In genomic region chr9:56995198-56996027, GRCm38 (mm10) we compare ENCODE assay signal across 7 mouse cellular contexts. TPM values are rescaled to one million over a fixed set of nuclear protein-coding genes. Genes with fewer than 3 reads are reported as not detected.
DNase-seq lines count a peak whose midpoint lies in the region; ATAC-seq and TF ChIP-seq lines count a peak whose summit lies in the region.

No protein-coding gene starts in this region.

- 2% methylated on average over 79 of the region's 80 CpGs for WGBS in hindbrain, postnatal 0 days
- WGBS in midbrain, embryonic 11.5 days, result under 1% methylated on average over 77 of the region's 80 CpGs
- WGBS in spleen, adult 2 months, result 1% methylated on average over 79 of the region's 80 CpGs

- no peaks in the 10 kb centered on the region for H3K9me3 ChIP-seq in hindbrain, postnatal 0 days (ENCODE audit: low read length)
- H3K9me3 ChIP-seq in midbrain, embryonic 11.5 days (ENCODE audit: control insufficient read depth, low read length), result no peaks in the 10 kb centered on the region

- TF ChIP-seq POLR2A in spleen, adult 2 months (IDR thresholded peaks at IDR 0.05; ENCODE audit: low read depth, low read length), result no peak

- H3K4me1 ChIP-seq in hindbrain, postnatal 0 days (ENCODE audit: insufficient read depth, low read length), result peaks cover 3% of the 10 kb centered on the region; the same call in 1 of the 2 replicates
- peaks cover 4% of the 10 kb centered on the region; the same call in 1 of the 2 replicates for H3K4me1 ChIP-seq in midbrain, embryonic 11.5 days (ENCODE audit: control insufficient read depth, insufficient read depth, low read length)
- peaks cover 3% of the 10 kb centered on the region; the same call in 1 of the 2 replicates for H3K4me1 ChIP-seq in spleen, adult 2 months (ENCODE audit: control insufficient read depth, insufficient read depth, insufficient read length)

- intact Hi-C loops in gastrocnemius, adult 2 months (cut with DNase I), result loop anchor here (2.0 kb wide), 1 partner anchor 73 kb away; no protein-coding TSS in a partner anchor
- intact Hi-C loops in left cerebral cortex, postnatal 4 days (cut with DNase I), result no loop called here

- H3K27ac ChIP-seq in gastrocnemius, adult 2 months, result peak overlapping the region; percentile 92
- peak overlapping the region; percentile 97 for H3K27ac ChIP-seq in hindbrain, postnatal 0 days
- peak overlapping the region; percentile 93 for H3K27ac ChIP-seq in midbrain, embryonic 11.5 days (ENCODE audit: low read depth, low read length)
- peak overlapping the region; percentile 59 for H3K27ac ChIP-seq in spleen, adult 2 months (ENCODE audit: insufficient read depth, low read length)

- no peaks in the 10 kb centered on the region for H3K27me3 ChIP-seq in hindbrain, postnatal 0 days (ENCODE audit: insufficient read depth, low read length)
- no peaks in the 10 kb centered on the region for H3K27me3 ChIP-seq in midbrain, embryonic 11.5 days (ENCODE audit: control insufficient read depth, insufficient read depth, low read length)
- no peaks in the 10 kb centered on the region for H3K27me3 ChIP-seq in spleen, adult 2 months (ENCODE audit: control insufficient read depth, insufficient read depth, low read length)

- DNase-seq in adrenal gland, adult (ENCODE audit: inconsistent age in 2 of 2, low spot score in 1 of 2), result peak; percentile 81 to 91
- peak; percentile 56 to 57 for DNase-seq in cerebellum, postnatal 36 days
- DNase-seq in gastrocnemius, adult 2 months, result peak; percentile 73
- peak; percentile 65 for DNase-seq in hindbrain, postnatal 0 days (ENCODE audit: low spot score)
- peak; percentile 53 for DNase-seq in left cerebral cortex, postnatal 4 days
- DNase-seq in midbrain, embryonic 11.5 days (ENCODE audit: low spot score, missing footprints), result peak; percentile 98
- peak; percentile 8 to 49 for DNase-seq in spleen, adult 2 months (ENCODE audit: low read depth in 1 of 2, low spot score in 2 of 2)

- TF ChIP-seq CTCF in gastrocnemius, adult 2 months (IDR thresholded peaks at IDR 0.05), result no peak
- TF ChIP-seq CTCF in hindbrain, postnatal 0 days (IDR thresholded peaks at IDR 0.05; ENCODE audit: low read depth), result no peak
- no peak for TF ChIP-seq CTCF in spleen, adult 2 months (IDR thresholded peaks at IDR 0.05; ENCODE audit: extremely low read depth, insufficient read depth, insufficient read length, insufficient replicate concordance)

- peak; percentile 53 for ATAC-seq in hindbrain, postnatal 0 days
- ATAC-seq in midbrain, embryonic 11.5 days (ENCODE audit: low FRiP score), result peak; percentile 72

- peak overlapping the region; percentile 76 for H3K4me2 ChIP-seq in hindbrain, postnatal 0 days (ENCODE audit: low read depth, low read length)
- H3K4me2 ChIP-seq in midbrain, embryonic 11.5 days, result peak overlapping the region; percentile 79

- H3K9ac ChIP-seq in hindbrain, postnatal 0 days (replicated peaks; ENCODE audit: low read length), result peak overlapping the region; percentile 94
- peak overlapping the region; percentile 95 for H3K9ac ChIP-seq in midbrain, embryonic 11.5 days (ENCODE audit: low read length)

- peak overlapping the region; percentile 79 for H3K4me3 ChIP-seq in gastrocnemius, adult 2 months
- peak overlapping the region; percentile 88 for H3K4me3 ChIP-seq in hindbrain, postnatal 0 days (ENCODE audit: low read length)
- peak overlapping the region; percentile 68 for H3K4me3 ChIP-seq in midbrain, embryonic 11.5 days (ENCODE audit: low read depth, low read length)
- H3K4me3 ChIP-seq in spleen, adult 2 months (ENCODE audit: extremely low read depth, insufficient read depth, insufficient read length), result peak overlapping the region; percentile 77

- no peaks in the 10 kb centered on the region for H3K36me3 ChIP-seq in hindbrain, postnatal 0 days (ENCODE audit: insufficient read depth, low read length)
- no peaks in the 10 kb centered on the region for H3K36me3 ChIP-seq in midbrain, embryonic 11.5 days (ENCODE audit: control insufficient read depth, insufficient read depth, low read length)
- no peaks in the 10 kb centered on the region for H3K36me3 ChIP-seq in spleen, adult 2 months (ENCODE audit: control insufficient read depth, insufficient read depth, low read length)

RNA-seq across cellular contexts. Expression of gene Ptpn9, which starts 0.7 kb away (rescaled TPM):
- total RNA-seq in gastrocnemius, adult 2 months (2021), result 1 to 10 TPM; 3.1 to 5.0 TPM
- 52.1 and 53.5 TPM in 2 replicates for total RNA-seq in hindbrain, postnatal 0 days (2014; rRNA removed)
- polyA plus RNA-seq in hindbrain, postnatal 0 days (2015; fragmentation: Nextera tagmentation; extraction: Ambion mirVana), result 22.5 and 23.0 TPM in 2 replicates
- 10 to 100 TPM; 39.2 to 41.3 TPM for total RNA-seq in left cerebral cortex, postnatal 4 days (2021)
- polyA plus RNA-seq in midbrain, embryonic 11.5 days (2014; fragmentation: Nextera tagmentation; extraction: Ambion mirVana), result 30.9 and 31.6 TPM in 2 replicates
- polyA plus RNA-seq in spleen, adult 2 months (2012; rRNA removed), result 13.1 and 21.1 TPM in 2 replicates

RNA-seq across cellular contexts. Expression of gene Snupn, which starts 44.7 kb away (rescaled TPM):
- 10 to 100 TPM in 1 of 2 experiments, 1 to 10 TPM in 1; 8.4 to 11.3 TPM for total RNA-seq in gastrocnemius, adult 2 months (2021)
- 11.3 and 17.6 TPM in 2 replicates for total RNA-seq in hindbrain, postnatal 0 days (2014; rRNA removed)
- 22.4 and 22.6 TPM in 2 replicates for polyA plus RNA-seq in hindbrain, postnatal 0 days (2015; fragmentation: Nextera tagmentation; extraction: Ambion mirVana)
- total RNA-seq in left cerebral cortex, postnatal 4 days (2021), result 10 to 100 TPM; 16.7 to 16.9 TPM
- 28.1 and 28.4 TPM in 2 replicates for polyA plus RNA-seq in midbrain, embryonic 11.5 days (2014; fragmentation: Nextera tagmentation; extraction: Ambion mirVana)
- 2.8 and 3.7 TPM in 2 replicates for polyA plus RNA-seq in spleen, adult 2 months (2012; rRNA removed)

RNA-seq across cellular contexts. Expression of gene Imp3, which starts 58.1 kb away (rescaled TPM):
- total RNA-seq in gastrocnemius, adult 2 months (2021), result 10 to 100 TPM; 49.1 to 51.4 TPM
- 142 and 178 TPM in 2 replicates for total RNA-seq in hindbrain, postnatal 0 days (2014; rRNA removed)
- 77.2 and 80.5 TPM in 2 replicates for polyA plus RNA-seq in hindbrain, postnatal 0 days (2015; fragmentation: Nextera tagmentation; extraction: Ambion mirVana)
- total RNA-seq in left cerebral cortex, postnatal 4 days (2021), result 10 to 100 TPM; 52.1 to 53.0 TPM
- polyA plus RNA-seq in midbrain, embryonic 11.5 days (2014; fragmentation: Nextera tagmentation; extraction: Ambion mirVana), result 57.0 and 69.4 TPM in 2 replicates
- polyA plus RNA-seq in spleen, adult 2 months (2012; rRNA removed), result 167 and 283 TPM in 2 replicates

Comparison
In these comparisons a context has a peak if more than half of its experiments do, and no peak if none do; other contexts are left out.
1. Peak in every context shown above with its lines: DNase-seq, ATAC-seq, H3K4me3 ChIP-seq and H3K27ac ChIP-seq.
2. DNase-seq: peak in every context shown above with its lines; median percentile 98 in midbrain, embryonic 11.5 days; 86 in adrenal gland, adult; 73 in gastrocnemius, adult 2 months; 65 in hindbrain, postnatal 0 days; 56 in cerebellum, postnatal 36 days; 53 in left cerebral cortex, postnatal 4 days; 28 in spleen, adult 2 months.